Mouse (Mus musculus): ENCODE measurements at regions not wholly inside any gene's neighbourhood (a gene's known extent, or its start where the extent isn't known, plus 50 kb on each side); places are given as distances from the start of the nearest gene placed in this dataset.
"Not testable (repeated sequence)": the region's sequence is repeated elsewhere in the genome, so short reads cannot be mapped to it uniquely, and the experiment has no call there.

- no peak for DNase-seq
Measured at GRCm38 (mm10) chr1:73641456-73641855, 482.8 kb downstream of the Tns1 start.

GRCm38 (mm10) chr1:73640726-73641451 lies 483.4 kb downstream of the Tns1 start:
- no peak for DNase-seq

- no peak for DNase-seq
Measured at GRCm38 (mm10) chr1:73635709-73636108, 488.5 kb downstream of the Tns1 start.

GRCm38 (mm10) chr1:73634871-73635270 lies 489.4 kb downstream of the Tns1 start:
- no peak for DNase-seq

GRCm38 (mm10) chr1:73633071-73633470 lies 491.2 kb downstream of the Tns1 start:
- DNase-seq: no peak

- no peak for DNase-seq
Measured at GRCm38 (mm10) chr1:73630363-73630762, 493.9 kb downstream of the Tns1 start.

GRCm38 (mm10) chr1:73625365-73625764 lies 498.9 kb downstream of the Tns1 start:
- no peak for DNase-seq

- DNase-seq: not testable (repeated sequence)
Measured at GRCm38 (mm10) chr1:73621121-73621520, 503.1 kb downstream of the Tns1 start.

- peak; percentile 65 for DNase-seq
Measured at GRCm38 (mm10) chr1:73618551-73619170, 505.6 kb downstream of the Tns1 start.

- DNase-seq: no peak
Measured at GRCm38 (mm10) chr1:73593653-73594385, 530.4 kb downstream of the Tns1 start.

- DNase-seq: no peak
Measured at GRCm38 (mm10) chr1:73591342-73592099, 532.7 kb downstream of the Tns1 start.

GRCm38 (mm10) chr1:73579680-73580079 lies 544.6 kb downstream of the Tns1 start:
- DNase-seq: peak; percentile 13

GRCm38 (mm10) chr1:73577019-73577418 lies 547.2 kb downstream of the Tns1 start:
- no peak for DNase-seq

- no peak for DNase-seq
Measured at GRCm38 (mm10) chr1:73575694-73576093, 548.6 kb downstream of the Tns1 start.

GRCm38 (mm10) chr1:73570944-73571343 lies 553.3 kb downstream of the Tns1 start:
- DNase-seq: no peak

- peak; percentile 41 for DNase-seq
Measured at GRCm38 (mm10) chr1:73566770-73567169, 551.1 kb upstream of the Tnp1 start.

- no peak for DNase-seq
Measured at GRCm38 (mm10) chr1:73560594-73560993, 544.9 kb upstream of the Tnp1 start.

- no peak for DNase-seq
Measured at GRCm38 (mm10) chr1:73547877-73548276, 532.2 kb upstream of the Tnp1 start.

- no peak for DNase-seq
Measured at GRCm38 (mm10) chr1:73545401-73545800, 529.7 kb upstream of the Tnp1 start.

GRCm38 (mm10) chr1:73541371-73541770 lies 525.7 kb upstream of the Tnp1 start:
- DNase-seq: peak; percentile 17

- no peak for DNase-seq
Measured at GRCm38 (mm10) chr1:73538420-73538871, 522.7 kb upstream of the Tnp1 start.

GRCm38 (mm10) chr1:73535726-73536265 lies 520.1 kb upstream of the Tnp1 start:
- DNase-seq: no peak

GRCm38 (mm10) chr1:73533526-73533925 lies 517.8 kb upstream of the Tnp1 start:
- no peak for DNase-seq

All from lung, postnatal 36 days (tissue).